Mouse (Mus musculus) megakaryocyte, embryonic 14.5 days (primary cell): ENCODE data around the gene Gm49383.

Experiments
- FLI1 ChIP-seq: IDR thresholded peaks from 2 replicates; pipeline ENCODE4 v1.6.1; 2012; ENCODE audit warnings: low read length, inconsistent platforms, mixed read lengths
- GATA1 ChIP-seq: IDR thresholded peaks from 3 replicates; pipeline ENCODE4 v1.6.1; 2012; ENCODE audit warnings: mixed read lengths, low read length, inconsistent platforms, borderline replicate concordance

DNA sequence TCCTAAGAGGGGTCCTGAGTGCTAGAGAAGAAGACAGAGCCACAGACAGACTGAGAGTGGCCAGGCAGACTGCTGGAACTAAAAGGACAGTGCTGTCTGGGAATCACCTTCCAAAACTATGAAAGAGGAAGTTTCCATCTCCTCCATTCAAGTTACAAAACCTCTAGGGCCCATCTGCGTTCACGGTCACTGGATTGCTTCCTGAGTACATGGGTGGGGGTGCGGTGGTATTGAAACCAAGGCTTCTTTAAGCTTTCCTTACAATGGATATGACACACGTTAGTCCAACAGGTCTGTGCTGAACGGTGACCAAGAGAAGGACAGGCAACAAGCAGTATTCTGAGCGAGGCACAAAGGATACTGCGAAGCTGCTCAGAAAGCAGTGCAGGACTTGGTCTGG lies 17.5 kb upstream of the Gm49383 start:
- TF ChIP-seq FLI1 (no peak), GATA1 (no peak)
